Mouse (Mus musculus): ENCODE data around the gene Xrcc5.

The Xrcc5 gene

DNA sequence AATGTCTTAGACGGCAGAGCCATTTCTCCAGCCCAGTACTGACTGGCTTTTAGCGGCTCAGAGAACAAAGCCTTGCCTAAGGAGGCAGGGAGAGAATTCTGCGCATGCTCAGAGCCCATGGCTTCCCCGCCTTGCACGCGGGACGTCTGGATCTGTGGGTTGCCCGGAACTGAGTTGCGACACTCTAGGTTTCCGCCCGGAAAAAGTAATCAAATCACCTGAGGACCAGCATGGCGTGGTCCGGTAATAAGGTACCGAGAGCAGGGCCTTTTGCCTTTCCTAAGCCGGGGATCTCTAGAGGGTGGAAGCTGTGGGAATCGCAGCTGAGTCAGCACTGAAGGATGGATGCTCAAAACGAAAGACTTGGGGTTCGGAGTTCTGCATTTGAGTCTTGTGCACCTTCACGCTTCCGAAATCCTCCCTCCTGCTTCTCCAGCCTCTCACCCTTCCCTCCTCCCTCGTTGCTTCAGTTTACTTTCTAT is at the start of gene Xrcc5:
Gene Xrcc5, plus strand, starts transcription at position 105 of the 482 bp plus-strand sequence.
- peak; percentile 95 to 96 for DNase-seq

DNA sequence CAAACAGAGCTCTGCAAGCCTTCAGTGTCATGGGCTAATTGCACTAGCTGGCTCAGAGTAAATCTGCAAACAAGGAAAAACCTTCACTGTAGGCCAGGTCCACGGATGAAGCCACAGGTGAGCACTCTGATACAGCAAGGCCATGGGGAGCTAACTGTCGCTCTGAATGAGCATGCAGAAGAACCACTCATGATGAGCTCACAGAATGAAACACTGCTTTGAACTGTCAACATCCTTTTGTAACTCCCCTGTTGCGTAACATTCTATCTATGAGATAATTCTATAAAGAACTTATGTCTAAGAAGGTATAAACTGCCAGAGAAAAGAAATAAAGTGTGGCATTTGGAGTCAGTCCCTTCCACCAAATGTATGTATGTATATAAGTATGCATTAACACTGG is 44.1 kb upstream of the Xrcc5 start:
- no peak for DNase-seq

GRCm38 (mm10) chr1:72278085-72278484 is 29.1 kb upstream of the Xrcc5 start:
- DNase-seq: peak in 1 of 2 experiments; percentile 36

DNA sequence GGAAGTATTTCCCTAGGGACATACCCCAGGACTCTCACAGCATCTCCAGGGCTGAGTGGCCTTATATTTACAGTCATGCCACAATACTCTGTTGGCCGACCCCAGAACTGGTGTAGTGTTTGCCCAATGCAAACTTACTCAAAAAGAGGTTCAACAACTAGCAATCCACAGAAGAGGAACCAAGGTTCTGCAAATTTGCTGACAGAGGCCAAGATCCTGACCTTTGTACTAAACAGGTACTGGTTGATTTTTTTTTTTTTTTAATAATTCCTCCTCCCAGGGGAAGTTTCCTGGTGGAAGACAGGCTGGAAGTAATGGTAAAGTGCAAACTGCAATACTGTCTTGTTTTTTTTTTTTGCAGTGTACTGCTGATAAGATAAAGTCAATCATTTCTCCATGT is 24.6 kb upstream of the Xrcc5 start:
- no peak for DNase-seq

DNA sequence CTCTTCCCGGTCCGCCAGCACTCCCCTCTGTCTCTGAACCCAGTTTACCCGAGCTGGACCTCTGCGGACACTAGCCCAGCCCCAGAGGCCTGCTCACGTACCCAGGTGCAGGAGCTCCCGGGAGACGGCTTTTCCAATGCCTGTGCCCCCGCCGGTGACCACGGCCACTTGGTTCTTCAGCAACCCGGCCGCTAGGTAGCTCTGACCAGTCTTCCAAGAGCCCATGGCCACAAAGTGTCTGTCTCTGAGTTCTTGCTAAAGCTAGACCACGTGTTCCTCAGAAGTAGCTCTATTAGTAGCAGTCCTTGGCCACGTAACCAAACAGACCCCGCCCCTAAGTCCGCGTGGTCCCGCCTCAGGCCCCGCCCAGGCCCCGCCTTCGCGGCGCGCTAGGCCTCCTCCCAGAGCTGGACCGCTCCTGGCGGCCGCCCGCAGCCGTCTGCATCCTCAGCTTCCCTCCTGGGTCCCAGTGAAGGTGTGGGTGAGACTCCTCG is 23.2 kb upstream of the Xrcc5 start, which contains the start of the genes Pecr and Tmem169:
Gene Pecr, minus strand, starts transcription at position 323 of the 494 bp plus-strand sequence.
Gene Tmem169, plus strand, starts transcription at position 378 of the 494 bp plus-strand sequence.
- peak; percentile 96 for DNase-seq

DNA sequence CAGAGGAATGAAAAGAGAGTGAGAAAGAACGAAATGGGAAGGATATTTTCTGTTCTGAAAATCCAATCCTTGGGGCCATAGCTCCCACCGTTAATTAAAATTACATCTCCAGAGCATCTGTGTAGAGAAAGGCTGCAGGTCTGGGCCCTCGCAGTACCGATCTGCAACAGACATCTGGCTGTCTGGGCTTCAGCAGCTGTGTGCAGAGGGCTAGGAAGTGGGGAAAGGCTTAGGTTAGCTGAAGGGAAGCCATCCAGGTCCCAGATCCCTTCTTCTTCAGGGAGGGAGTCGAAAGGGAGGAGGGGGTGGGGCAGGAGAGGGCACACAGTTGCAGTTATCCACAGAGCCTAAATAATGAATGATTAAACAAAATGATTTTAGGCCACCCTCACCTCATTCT is 22.7 kb upstream of the Xrcc5 start:
- peak in 1 of 2 experiments; percentile 55 for DNase-seq

GRCm38 (mm10) chr1:72286904-72287303 is 20.3 kb upstream of the Xrcc5 start:
- no peak for DNase-seq

DNA sequence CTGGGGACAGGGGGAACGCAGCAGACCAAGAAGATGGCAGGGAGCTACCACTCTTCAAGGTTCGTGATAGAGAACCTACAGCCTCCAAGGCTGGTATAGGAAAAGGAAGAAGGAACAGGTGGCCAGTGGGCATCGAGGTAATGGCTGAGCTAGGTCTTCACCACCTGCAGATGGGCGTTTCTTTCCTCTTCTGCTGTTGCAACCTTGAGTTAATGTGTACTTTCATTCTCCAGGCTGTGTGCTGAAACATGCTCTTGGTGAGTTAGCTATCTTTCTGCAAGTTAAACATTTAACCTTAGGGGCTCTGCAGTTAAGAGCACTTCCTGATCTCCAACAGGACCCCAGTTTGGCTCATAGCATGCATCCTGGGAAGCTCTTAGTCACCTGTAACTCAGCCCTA is 19.3 kb upstream of the Xrcc5 start:
- no peak for DNase-seq

DNA sequence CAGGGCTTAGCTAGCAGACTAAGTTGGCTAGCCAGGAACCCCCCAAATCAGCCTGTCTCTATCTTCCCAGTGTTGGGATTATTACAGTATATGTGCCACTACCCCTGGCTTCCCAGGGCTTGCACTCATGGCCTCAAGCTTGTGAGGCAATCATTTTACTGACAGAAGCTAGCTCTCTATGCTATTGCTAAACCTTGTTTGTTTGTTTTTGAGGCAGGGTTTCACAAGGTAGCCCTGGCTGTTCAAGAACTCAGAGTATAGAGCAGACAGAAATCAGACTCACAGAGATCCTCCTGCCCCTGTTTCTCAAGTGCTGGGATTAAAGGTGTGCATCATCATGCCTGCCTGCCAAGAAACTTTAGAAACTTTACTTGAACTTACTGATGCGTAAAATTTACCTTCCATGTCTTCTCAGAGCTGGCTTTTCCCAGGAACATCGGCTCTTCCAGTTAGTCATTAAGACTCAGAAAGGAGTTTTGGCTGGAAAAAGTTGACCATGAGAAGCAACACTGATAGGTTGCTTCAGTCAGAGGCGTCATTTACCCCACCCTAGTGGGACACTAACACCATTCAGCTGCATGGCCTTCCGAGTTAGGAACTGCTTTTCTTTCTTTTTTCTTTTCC is 18.6 kb upstream of the Xrcc5 start:
- no peak for DNase-seq

- no peak for DNase-seq
These were observed 16.3 kb upstream of the Xrcc5 start for GRCm38 (mm10) chr1:72290896-72291295.

DNA sequence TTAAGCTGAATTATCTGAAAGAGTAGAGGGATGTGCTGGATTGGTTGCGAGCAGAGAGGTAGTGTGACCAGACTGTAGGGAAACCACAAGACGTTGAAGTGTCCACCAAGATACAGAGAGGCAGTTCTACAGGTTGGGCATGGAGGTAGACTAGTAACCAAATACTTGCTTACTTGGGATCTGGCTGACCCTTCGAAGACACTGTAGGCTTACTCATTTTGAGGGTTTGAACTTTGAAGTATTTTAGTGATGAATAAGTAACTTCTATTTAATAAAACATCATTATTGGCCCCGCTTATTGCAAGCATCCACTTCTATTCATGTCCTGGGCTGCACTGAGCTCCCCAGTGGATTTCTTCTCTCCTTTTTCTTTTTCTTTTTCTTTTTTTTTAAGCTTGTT is 15.8 kb upstream of the Xrcc5 start:
- DNase-seq: no peak

GRCm38 (mm10) chr1:72291925-72292324 is 15.3 kb upstream of the Xrcc5 start:
- DNase-seq: no peak

DNA sequence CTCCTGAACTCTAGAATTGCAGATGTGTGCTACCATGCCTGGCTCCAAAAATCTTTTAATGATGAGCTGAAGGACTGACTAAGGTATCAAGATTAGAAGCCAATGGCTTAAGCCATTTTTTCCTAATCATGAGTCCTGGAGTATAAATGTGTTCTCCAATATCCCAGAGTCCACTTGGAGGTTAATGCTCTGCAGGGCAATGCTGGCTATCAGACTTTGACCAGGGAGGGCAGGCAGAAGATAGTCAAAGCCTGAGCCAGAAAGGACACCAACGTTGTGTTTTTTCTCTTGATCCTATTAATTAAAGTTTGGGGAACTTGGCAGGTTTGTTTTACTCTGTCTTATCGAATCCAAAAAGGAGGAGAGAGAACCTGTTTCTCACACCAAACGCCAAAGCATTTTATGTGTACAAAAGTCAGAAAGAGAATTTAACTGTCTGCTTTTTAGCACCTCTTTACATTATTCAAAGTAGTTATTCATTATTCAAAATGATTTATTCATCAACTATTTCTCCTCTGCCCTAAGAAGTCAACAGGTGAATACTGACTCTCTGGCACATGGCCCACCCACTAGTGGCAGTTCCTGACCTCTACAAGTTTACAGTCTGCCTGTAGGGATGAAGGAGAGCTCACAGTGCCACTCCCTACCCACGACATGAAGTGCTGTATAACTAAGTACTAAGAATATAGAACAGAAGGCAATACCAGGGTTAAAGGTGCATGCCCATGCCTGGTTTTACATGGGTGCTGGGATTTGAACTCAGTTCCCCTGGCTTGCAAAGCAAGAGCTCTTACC is 13.2 kb upstream of the Xrcc5 start:
- no peak for DNase-seq

GRCm38 (mm10) chr1:72295746-72296145 is 11.5 kb upstream of the Xrcc5 start:
- DNase-seq: no peak

DNA sequence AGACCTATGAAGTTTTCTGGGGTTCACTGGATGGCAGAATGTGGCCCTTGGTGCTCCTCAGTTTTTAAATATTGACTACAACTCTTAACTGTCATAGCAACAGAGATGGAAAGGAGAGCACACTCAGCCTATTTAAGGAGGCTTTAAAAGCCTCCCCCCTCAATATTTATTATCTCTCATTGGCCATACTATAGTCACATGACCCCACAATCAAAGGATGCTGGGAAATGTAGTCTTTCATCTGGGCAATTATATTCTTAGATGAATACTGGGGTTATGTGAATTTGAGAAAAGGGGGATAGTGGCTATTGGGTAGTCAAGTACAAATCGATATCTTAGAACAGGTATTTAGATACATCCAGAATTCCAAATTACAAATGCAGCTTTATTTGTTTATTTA is 5.4 kb upstream of the Xrcc5 start:
- DNase-seq: no peak

- peak in 1 of 2 experiments; percentile 24 for DNase-seq
These were observed 980 bp upstream of the Xrcc5 start for GRCm38 (mm10) chr1:72306241-72306640.

GRCm38 (mm10) chr1:72306679-72307181 is 491 bp upstream of the Xrcc5 start:
- peak; percentile 71 to 76 for DNase-seq

DNA sequence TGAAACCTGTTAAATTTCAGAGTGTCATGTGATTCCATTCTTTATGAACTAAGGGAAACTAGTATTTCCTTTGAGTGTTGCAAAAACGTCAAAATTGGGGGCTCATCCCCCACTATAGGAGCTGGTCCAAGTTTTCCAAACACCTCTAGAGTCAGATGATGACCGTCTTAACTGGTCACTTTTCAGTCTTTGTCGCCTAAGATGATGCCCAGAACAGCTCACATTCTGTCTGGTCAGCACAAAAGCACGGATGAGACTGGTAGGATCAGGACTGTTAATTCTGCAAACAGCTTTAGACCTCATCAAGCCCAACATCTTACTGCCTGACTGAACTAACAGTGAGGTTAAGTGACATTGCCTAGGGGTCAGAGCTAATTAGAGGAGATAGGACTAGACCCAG is 1.7 kb downstream of the Xrcc5 start:
- DNase-seq: no peak

GRCm38 (mm10) chr1:72309744-72310424 is 2.7 kb downstream of the Xrcc5 start:
- DNase-seq: no peak

- no peak for DNase-seq
These were observed 5.6 kb downstream of the Xrcc5 start for GRCm38 (mm10) chr1:72312701-72313398.

DNA sequence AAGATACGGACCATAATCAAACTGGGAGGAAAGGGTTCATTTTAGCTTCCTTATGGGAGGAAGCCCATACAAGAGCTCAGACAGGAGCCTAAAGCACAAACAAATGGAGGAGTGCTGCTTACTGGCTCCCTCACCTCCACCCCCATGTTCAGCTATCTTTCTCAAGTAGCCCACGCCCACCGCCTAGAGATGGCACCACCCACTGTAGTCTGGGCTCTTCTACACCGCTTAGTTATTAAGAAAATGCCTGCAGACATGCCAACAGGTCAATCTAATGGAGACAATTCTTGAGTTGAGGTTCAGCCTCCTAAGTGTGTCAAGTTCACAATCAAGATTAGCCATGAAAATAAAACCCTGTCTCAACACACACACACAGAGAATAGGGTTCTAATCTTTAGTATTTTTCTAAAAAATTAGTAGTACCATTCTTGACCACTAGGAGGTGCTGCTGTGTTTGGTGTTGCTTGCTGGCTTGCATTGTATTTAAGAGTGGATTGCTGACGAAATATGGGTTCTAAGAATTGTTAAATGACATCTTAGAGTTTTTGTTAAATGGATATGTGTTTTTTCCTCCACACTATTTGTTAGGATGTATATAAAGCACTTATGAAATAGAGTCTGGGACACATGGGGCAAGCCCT is 6.3 kb downstream of the Xrcc5 start:
- peak; percentile 16 to 57 for DNase-seq

DNA sequence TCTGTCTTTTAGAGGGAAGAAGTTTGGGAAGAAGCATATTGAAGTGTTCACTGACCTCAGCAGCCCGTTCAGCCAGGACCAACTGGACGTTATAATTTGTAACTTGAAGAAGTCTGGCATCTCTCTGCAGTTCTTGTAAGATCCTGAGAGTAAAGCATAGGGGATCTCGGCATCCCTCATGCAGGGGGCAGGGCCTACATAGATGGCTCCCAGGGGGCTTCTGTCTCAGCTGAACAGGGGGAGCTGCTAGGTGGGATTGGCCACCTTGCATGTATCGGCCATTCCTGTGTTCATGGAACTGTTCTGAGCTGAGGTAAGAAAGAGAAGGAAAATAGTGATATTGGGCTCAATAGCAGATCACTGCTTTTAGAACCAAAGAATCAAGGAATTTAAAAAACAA is 8.2 kb downstream of the Xrcc5 start:
- DNase-seq: no peak

Measured in cerebellum, postnatal 14 days (tissue).